Mouse (Mus musculus) liver, embryonic 14.5 days (tissue): ENCODE measurements at regions not wholly inside any gene's neighbourhood (a gene's known extent, or its start where the extent isn't known, plus 50 kb on each side); places are given as distances from the start of the nearest gene placed in this dataset.

ENCODE experiments used
- CTCF ChIP-seq: IDR thresholded peaks from 2 replicates; pipeline ENCODE4 v1.5.1; 2016; ENCODE audit warnings: antibody characterized with exemption, low read depth, control low read depth
- EP300 ChIP-seq: IDR thresholded peaks from 2 replicates; pipeline ENCODE4 v1.6.1; 2016; ENCODE audit warnings: antibody characterized with exemption, low read depth

DNA sequence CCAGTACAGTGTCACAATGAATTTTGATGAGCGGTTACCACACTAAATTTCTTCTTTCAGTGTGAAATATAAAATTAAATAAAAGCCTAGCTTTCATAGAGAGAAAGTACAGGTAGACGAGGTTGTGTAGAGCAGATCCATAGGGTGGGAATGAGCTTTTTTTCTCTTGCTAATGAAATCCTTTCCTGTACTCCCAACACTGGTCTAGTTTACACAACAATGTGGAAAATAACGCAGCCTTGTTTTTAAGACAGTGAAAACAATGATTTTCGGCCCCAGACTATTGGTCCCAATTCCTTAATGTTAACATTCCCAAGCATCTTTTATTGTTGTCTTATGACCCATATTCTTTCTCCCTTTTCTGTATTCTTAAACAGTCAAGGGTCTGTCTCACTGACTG, 473.5 kb upstream of the Cntn5 start:
- TF ChIP-seq CTCF (no peak), EP300 (no peak)
